Mouse (Mus musculus): ENCODE results near the gene Gbp3. TPM values are rescaled to one million over a fixed set of nuclear protein-coding genes. Genes with fewer than 3 reads are reported as not detected.
"Not testable (repeated sequence)": the region's sequence is repeated elsewhere in the genome, so short reads cannot be mapped to it uniquely, and the experiment has no call there.

Gbp3 gene
- total RNA-seq (2015; ENCODE audit: low replicate concordance) = 0.42 and 6.0 TPM in 2 replicates
- 2.2 and 10.2 TPM in 2 replicates for total RNA-seq (2017; ENCODE audit: low replicate concordance)

GRCm38 (mm10) chr3:142559632-142560228 lies at the start of gene Gbp3:
Gene Gbp3, plus strand, starts transcription at chr3:142560026.
- no peak for ATAC-seq (replicated peaks; ENCODE audit: low FRiP score, poor library complexity, severe bottlenecking)

- ATAC-seq (replicated peaks; ENCODE audit: low FRiP score, poor library complexity, severe bottlenecking) = no peak
These were observed 31.7 kb upstream of the Gbp3 start for GRCm38 (mm10) chr3:142528116-142528515.

- no peak for ATAC-seq (replicated peaks; ENCODE audit: low FRiP score, poor library complexity, severe bottlenecking)
These were observed 30.2 kb upstream of the Gbp3 start for GRCm38 (mm10) chr3:142529597-142529996.

DNA sequence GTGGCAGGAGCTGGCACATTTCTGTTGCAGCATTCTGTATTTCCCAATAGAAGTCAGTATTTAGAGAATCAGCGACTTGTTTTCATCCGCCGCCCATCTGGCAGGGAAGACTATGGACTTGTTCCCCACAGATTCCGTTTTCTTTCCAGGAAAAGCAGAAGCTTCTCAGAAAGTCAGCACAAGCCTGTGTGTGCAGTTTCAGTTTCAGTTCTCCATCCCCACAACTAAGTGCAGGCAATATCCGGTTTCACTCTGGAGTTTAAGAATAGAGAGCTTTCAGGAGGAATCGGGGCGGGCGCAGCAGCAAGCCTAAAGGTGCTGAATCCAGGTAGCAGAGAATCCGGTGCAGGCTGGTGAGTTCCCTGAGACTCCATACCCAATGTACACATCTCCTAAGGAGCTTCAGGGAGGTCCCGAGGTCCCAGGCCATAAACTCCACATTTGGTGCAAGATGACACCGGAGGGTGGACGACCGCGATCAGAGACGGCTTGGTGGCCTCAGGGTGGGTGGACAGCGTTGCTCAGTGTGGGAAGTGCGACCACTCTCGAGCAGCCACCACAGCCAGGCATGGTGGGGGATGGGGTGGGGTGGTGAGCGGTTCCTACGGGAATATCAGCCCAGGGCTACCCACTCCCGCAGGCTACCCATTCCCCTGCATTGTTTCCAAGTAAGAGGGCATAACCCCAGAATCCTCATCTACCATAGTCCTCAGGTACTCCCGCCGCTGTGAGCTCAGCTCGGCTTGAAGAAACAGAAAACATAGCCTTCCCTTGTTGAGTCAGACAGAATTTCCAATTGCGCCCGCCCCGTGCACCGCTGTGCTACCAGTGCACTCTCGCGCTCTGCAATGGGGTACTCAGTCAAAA lies 29.5 kb upstream of the Gbp3 start, which contains the start of gene Gbp7:
Gbp7 (plus strand) TSS at position 256 of the 867 bp plus-strand sequence.
- peak; percentile 68 for ATAC-seq (replicated peaks; ENCODE audit: low FRiP score, poor library complexity, severe bottlenecking)

DNA sequence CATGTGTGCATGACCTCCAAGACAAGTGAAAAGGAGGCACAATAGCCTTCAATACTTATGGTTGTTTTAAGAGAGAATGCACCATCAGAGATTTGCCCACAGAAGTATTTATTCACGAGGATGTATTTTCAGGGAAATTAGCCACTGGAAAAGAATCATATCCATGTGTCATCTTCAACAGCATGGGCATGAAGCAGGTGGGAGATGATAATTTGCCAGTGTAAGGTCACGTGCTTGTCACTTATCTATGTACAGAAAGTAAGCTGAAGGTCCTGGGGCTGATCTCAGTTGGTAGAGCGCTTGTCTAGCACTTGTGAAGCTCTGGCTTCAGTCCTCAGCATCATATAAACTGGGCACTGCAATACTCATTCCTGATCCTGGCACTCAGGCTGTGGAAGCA lies 28.2 kb upstream of the Gbp3 start:
- ATAC-seq (replicated peaks; ENCODE audit: low FRiP score, poor library complexity, severe bottlenecking) = peak; percentile 70

GRCm38 (mm10) chr3:142533185-142533584 lies 26.6 kb upstream of the Gbp3 start:
- ATAC-seq (replicated peaks; ENCODE audit: low FRiP score, poor library complexity, severe bottlenecking) = no peak

DNA sequence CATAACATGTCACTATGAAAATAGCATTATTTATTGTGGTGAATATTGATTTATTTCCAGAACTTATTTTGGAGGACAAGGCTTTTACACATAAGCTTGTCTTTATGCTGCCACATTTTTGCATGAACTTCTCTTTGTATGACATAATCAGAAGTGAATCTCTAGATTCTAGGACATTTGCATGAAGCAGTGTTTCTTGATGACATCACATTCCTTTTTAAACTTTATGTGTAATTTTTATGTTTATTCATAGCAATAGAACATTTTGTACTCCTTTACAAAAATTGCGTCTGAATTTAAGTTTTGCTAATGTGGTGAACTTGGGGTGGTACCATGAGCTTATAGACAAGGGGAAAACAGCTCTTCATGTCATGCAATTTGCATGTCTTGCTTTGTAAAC lies 24.2 kb upstream of the Gbp3 start:
- no peak for ATAC-seq (replicated peaks; ENCODE audit: low FRiP score, poor library complexity, severe bottlenecking)

GRCm38 (mm10) chr3:142541391-142541790 lies 18.4 kb upstream of the Gbp3 start:
- no peak for ATAC-seq (replicated peaks; ENCODE audit: low FRiP score, poor library complexity, severe bottlenecking)

- ATAC-seq (replicated peaks; ENCODE audit: low FRiP score, poor library complexity, severe bottlenecking) = not testable (repeated sequence)
These were observed 17.1 kb upstream of the Gbp3 start for GRCm38 (mm10) chr3:142542776-142543175.

- ATAC-seq (replicated peaks; ENCODE audit: low FRiP score, poor library complexity, severe bottlenecking) = no peak
These were observed 13.1 kb upstream of the Gbp3 start for GRCm38 (mm10) chr3:142546690-142547089.

DNA sequence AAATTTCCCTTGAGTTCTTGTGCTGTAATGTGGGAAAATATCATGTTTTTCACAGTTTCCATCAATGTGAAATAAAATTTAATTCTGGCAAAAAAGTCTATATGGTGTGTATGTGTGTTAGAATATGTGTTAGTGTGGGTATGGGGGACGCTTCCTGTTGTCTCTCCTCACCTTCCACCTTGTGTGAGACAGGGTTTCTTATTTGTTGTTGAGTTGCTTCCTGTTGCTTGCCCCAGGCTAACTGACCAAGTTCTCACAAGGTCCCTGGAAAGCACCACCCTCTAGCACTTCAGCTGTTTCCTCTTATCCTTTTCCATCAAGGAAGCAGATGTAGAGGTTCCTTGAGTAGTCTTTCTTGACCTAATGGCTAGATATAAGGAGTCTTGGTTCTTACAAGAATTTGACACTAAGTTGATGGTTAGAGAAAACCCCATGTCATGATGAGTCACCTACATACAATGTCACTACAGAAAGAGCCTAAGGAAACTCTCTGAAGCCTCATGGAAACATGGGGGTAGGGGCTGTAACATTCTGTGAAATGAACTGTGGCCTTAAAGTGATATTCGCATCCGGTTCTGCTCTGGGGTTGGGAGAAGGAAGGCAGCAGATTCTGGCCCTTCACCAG lies 9.7 kb upstream of the Gbp3 start:
- no peak for ATAC-seq (replicated peaks; ENCODE audit: low FRiP score, poor library complexity, severe bottlenecking)

- no peak for ATAC-seq (replicated peaks; ENCODE audit: low FRiP score, poor library complexity, severe bottlenecking)
These were observed 5.2 kb upstream of the Gbp3 start for GRCm38 (mm10) chr3:142554601-142555000.

DNA sequence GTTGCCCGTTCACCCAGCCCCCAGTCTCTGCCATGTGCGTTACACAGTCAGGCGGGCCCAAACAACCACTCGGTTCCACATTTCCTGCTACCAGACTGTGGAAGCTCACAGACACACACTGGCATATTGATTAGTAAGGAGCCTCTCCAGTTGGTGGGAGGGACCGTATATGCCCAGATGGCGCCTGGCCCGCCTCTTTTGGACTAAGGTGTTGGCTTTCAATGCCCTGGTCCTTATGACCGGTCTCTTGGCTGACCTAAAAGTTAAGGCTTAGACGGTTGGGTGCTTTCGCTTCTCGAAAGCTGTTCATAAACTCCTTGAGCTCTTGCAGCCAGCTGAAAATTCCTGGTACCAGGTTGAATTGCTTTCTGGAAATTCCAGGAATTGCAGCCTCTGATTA lies 4.2 kb upstream of the Gbp3 start:
- no peak for ATAC-seq (replicated peaks; ENCODE audit: low FRiP score, poor library complexity, severe bottlenecking)

- peak; percentile 92 for ATAC-seq (replicated peaks; ENCODE audit: low FRiP score, poor library complexity, severe bottlenecking)
These were observed 596 bp downstream of the Gbp3 start for GRCm38 (mm10) chr3:142560296-142560948.

DNA sequence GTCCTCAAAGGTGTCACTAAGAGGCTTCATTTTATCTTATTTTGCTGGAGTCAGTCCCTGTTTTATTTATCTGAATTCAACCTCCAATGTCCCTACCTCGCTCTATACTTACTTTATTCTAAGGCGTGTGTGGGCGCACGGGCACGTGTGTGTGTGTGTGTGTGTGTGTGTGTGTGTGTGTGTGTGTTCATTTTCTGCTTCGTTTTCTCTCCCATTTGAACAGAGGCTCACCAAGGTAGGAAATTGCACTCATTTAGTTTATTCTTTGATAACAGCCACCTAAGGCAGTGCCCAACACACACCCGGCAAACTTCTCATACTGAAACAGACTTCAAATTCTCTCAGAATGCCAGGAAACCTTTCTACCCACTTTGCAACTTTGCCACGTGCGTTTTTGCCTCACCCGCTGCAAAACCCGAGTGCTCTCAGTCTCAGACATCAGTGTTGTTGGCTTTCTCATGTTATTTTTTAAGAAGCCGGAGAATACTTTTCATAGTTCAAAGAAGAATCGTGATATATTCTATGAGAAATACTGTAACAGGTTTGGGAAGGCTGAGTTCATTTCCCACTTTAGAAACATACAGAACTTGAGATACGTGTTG lies 1.3 kb downstream of the Gbp3 start:
- 0 out of 2 replicates have a peak, but pooled peaks have one; percentile 25 for ATAC-seq (replicated peaks; ENCODE audit: low FRiP score, poor library complexity, severe bottlenecking)

- no peak for ATAC-seq (replicated peaks; ENCODE audit: low FRiP score, poor library complexity, severe bottlenecking)
These were observed 1.8 kb downstream of the Gbp3 start for GRCm38 (mm10) chr3:142561666-142562065.

DNA sequence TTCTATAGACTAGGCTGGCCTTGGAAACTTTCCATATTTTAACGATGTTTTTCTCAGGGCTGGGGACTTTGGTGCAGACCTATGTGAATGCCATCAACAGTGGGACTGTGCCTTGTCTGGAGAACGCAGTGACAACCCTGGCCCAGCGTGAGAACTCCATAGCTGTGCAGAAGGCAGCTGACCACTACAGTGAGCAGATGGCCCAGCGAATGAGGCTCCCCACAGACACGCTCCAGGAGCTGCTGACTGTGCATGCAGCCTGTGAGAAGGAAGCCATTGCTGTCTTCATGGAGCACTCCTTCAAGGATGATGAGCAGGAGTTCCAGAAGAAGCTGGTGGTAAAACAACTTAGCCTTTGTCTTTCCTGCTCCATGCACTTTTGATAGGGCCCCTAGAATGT lies 7.7 kb downstream of the Gbp3 start:
- not testable (repeated sequence) for ATAC-seq (replicated peaks; ENCODE audit: low FRiP score, poor library complexity, severe bottlenecking)

- no peak for ATAC-seq (replicated peaks; ENCODE audit: low FRiP score, poor library complexity, severe bottlenecking)
These were observed 10.9 kb downstream of the Gbp3 start for GRCm38 (mm10) chr3:142570738-142571137.

GRCm38 (mm10) chr3:142577108-142577507 lies 17.3 kb downstream of the Gbp3 start:
- no peak for ATAC-seq (replicated peaks; ENCODE audit: low FRiP score, poor library complexity, severe bottlenecking)

DNA sequence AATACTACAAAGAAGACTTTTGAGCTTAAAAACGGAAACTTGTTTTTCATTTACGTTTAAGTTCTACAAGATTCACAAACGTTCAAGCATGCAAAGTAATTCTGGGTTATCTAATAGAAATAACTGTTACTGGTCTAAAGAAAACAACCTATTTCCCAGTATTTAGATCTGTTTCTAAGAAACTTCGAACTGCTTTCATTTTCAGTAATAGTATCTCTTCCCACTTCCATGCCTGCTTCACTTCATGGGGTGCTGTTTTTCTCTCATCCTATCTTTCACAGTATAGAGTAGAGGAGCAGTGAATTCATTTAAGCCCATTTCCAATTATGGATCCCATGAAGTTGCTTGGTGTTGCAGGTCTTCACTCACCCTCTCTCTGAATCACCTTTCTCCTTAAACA lies 18.5 kb downstream of the Gbp3 start:
- ATAC-seq (replicated peaks; ENCODE audit: low FRiP score, poor library complexity, severe bottlenecking) = no peak
